Comparison of ENCODE assay signal across 9 mouse cellular contexts in the genomic region with DNA sequence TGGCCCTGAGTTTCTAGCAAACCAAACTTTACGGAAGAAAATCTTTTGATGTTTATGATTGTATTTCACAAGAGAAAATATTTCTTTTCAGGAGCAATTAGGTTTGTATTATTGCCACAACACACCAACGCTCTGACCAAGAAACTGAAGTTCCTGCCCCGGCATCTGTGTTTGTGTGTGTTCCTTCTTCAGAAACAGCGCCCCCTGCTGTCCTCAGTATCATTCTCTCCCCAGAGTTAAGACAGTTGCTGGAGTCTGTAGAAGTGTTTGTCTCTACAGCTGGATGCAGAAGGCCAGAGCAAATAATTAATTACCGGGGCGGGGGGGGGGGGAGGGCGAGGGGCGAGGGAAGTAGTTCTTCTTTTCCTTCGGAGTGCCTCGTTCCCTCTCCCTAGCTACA. TPM values are rescaled to one million over a fixed set of nuclear protein-coding genes. Genes with fewer than 3 reads are reported as not detected.
DNase-seq lines count a peak whose midpoint lies in the region; ATAC-seq lines count a peak whose summit lies in the region.
"Had no signal": no experiment of that assay in that cellular context is flagged by ENCODE, and none has a peak within 500 bp of the region (broad histone marks: within the 10 kb centered on the region; RNA-seq: fewer than 3 reads in every experiment).

No protein-coding gene starts in this region.

- H3K27ac ChIP-seq in intestine, embryonic 15.5 days: no peak overlapping the region
- no peak overlapping the region for H3K27ac ChIP-seq in midbrain, embryonic 16.5 days (ENCODE audit: low read length)
- H3K27ac ChIP-seq: macrophage had no signal

- H3K36me3 ChIP-seq in intestine, embryonic 15.5 days: no peaks in the 10 kb centered on the region
- no peaks in the 10 kb centered on the region for H3K36me3 ChIP-seq in midbrain, embryonic 16.5 days (ENCODE audit: control insufficient read depth, insufficient read depth, low read length)

- peak; percentile 53; the same call in 1 of the 2 replicates for ATAC-seq in intestine, embryonic 15.5 days
- 0 out of 2 replicates have a peak, but pooled peaks have one; percentile 58 for ATAC-seq in midbrain, embryonic 16.5 days

- intact Hi-C loops in left cerebral cortex, postnatal 4 days (cut with DNase I): loop anchor here (5.0 kb wide), 2 partner anchors 265 to 345 kb away; no protein-coding TSS in a partner anchor

- H3K9ac ChIP-seq in intestine, embryonic 15.5 days: no peak overlapping the region
- H3K9ac ChIP-seq in midbrain, embryonic 16.5 days (ENCODE audit: low read depth, low read length): no peak overlapping the region

- no peak overlapping the region for H3K4me2 ChIP-seq in intestine, embryonic 15.5 days (replicated peaks)
- no peak overlapping the region for H3K4me2 ChIP-seq in midbrain, embryonic 16.5 days (ENCODE audit: low read length)

- WGBS in intestine, embryonic 15.5 days: 21% methylated on average over 8 of the region's 10 CpGs
- WGBS in midbrain, embryonic 16.5 days: 35% methylated on average over 4 of the region's 10 CpGs

- no peak overlapping the region for H3K4me3 ChIP-seq in intestine, embryonic 15.5 days (replicated peaks)
- H3K4me3 ChIP-seq in midbrain, embryonic 16.5 days (ENCODE audit: low read depth, low read length): no peak overlapping the region

- DNase-seq in gastrocnemius, adult 18-20 months (ENCODE audit: low spot score): peak; percentile 64
- no peak for DNase-seq in gastrocnemius, postnatal 25 days
- peak; percentile 41 to 57 for DNase-seq in adrenal gland, postnatal 4 days (ENCODE audit: low spot score in 2 of 2)
- peak; percentile 51 for DNase-seq in fibroblast of lung, adult 2 months (ENCODE audit: low read depth)
- peak; percentile 80 for DNase-seq in left cerebral cortex, postnatal 4 days
- peak; percentile 62 for DNase-seq in telencephalon, adult 2 months (ENCODE audit: low read depth, low spot score)

- no peaks in the 10 kb centered on the region for H3K9me3 ChIP-seq in intestine, embryonic 15.5 days
- H3K9me3 ChIP-seq in midbrain, embryonic 16.5 days (replicated peaks; ENCODE audit: control insufficient read depth, low read length, poor library complexity, severe bottlenecking): no peaks in the 10 kb centered on the region

- peaks cover 20% of the 10 kb centered on the region for H3K27me3 ChIP-seq in intestine, embryonic 15.5 days (replicated peaks)
- peaks cover 22% of the 10 kb centered on the region for H3K27me3 ChIP-seq in midbrain, embryonic 16.5 days (ENCODE audit: control insufficient read depth, insufficient read depth, low read depth, low read length)

- H3K4me1 ChIP-seq in intestine, embryonic 15.5 days (replicated peaks): peaks cover 7% of the 10 kb centered on the region
- H3K4me1 ChIP-seq in midbrain, embryonic 16.5 days (ENCODE audit: control insufficient read depth, insufficient read depth, low read length): peaks cover 5% of the 10 kb centered on the region; the same call in 1 of the 2 replicates

RNA-seq across cellular contexts. Expression of a gene that starts 1.0 kb away (rescaled TPM):
- under 1 TPM; 0.48 to 0.71 TPM for total RNA-seq in gastrocnemius, adult 18-20 months (2021)
- 1 to 10 TPM in 1 of 2 experiments, under 1 TPM in 1; 0.72 to 1.1 TPM for total RNA-seq in gastrocnemius, postnatal 25 days (2021)
- 1 to 10 TPM; 6.6 to 8.7 TPM for total RNA-seq in adrenal gland, postnatal 4 days (2021)
- 3.3 and 4.1 TPM in 2 replicates for polyA plus RNA-seq in intestine, embryonic 15.5 days (2015; fragmentation: Nextera tagmentation; extraction: Ambion mirVana)
- 1 to 10 TPM; 4.6 to 4.8 TPM for total RNA-seq in left cerebral cortex, postnatal 4 days (2021)
- polyA plus RNA-seq in midbrain, embryonic 16.5 days (2015; fragmentation: Nextera tagmentation; extraction: Ambion mirVana): 2.7 TPM in 2 replicates
- polyA plus RNA-seq: macrophage had no signal
